Mouse (Mus musculus): Measurements from ENCODE around the gene Hpgd.
"Not testable (repeated sequence)": the region's sequence is repeated elsewhere in the genome, so short reads cannot be mapped to it uniquely, and the experiment has no call there.

Gene Hpgd

GRCm38 (mm10) chr8:56294373-56294877, at the start of gene Hpgd:
TSS of gene Hpgd (plus strand) at chr8:56294585.
- DNase-seq (ENCODE audit: low read depth in 2 of 2, low spot score in 2 of 2): no peak

DNA sequence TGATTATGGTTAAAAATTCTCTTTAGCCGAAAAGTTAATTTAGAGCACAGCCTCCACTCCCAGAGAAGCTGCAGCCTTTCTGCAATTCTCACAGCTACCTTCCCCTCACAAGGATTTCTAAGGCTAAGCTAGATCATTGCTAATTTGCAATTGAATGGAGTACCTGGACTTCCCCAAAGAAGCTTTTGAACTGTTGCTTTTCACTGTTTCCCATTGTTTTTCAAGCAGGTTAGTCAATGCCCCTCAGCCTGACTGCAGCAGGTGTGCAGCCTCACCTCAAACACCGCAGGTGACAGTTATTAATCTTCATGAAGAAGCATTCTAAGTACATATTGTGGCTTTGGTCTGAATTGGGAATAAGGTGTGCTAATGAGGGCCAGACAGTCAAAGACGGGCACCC, 42.7 kb upstream of the Hpgd start:
- not testable (repeated sequence) for DNase-seq (ENCODE audit: low read depth in 2 of 2, low spot score in 2 of 2)

GRCm38 (mm10) chr8:56252314-56252713, 42.1 kb upstream of the Hpgd start:
- DNase-seq (ENCODE audit: low read depth in 2 of 2, low spot score in 2 of 2): no peak

- no peak for DNase-seq (ENCODE audit: low read depth in 2 of 2, low spot score in 2 of 2)
Measured at GRCm38 (mm10) chr8:56261190-56261589, 33.2 kb upstream of the Hpgd start.

GRCm38 (mm10) chr8:56269687-56270663, 24.4 kb upstream of the Hpgd start:
- DNase-seq (ENCODE audit: low read depth in 2 of 2, low spot score in 2 of 2): no peak

- no peak for DNase-seq (ENCODE audit: low read depth in 2 of 2, low spot score in 2 of 2)
Measured at GRCm38 (mm10) chr8:56272934-56273333, 21.5 kb upstream of the Hpgd start.

GRCm38 (mm10) chr8:56275316-56275715, 19.1 kb upstream of the Hpgd start:
- no peak for DNase-seq (ENCODE audit: low read depth in 2 of 2, low spot score in 2 of 2)

GRCm38 (mm10) chr8:56277810-56278528, 16.4 kb upstream of the Hpgd start:
- no peak for DNase-seq (ENCODE audit: low read depth in 2 of 2, low spot score in 2 of 2)

- no peak for DNase-seq (ENCODE audit: low read depth in 2 of 2, low spot score in 2 of 2)
Measured at GRCm38 (mm10) chr8:56278545-56279063, 15.8 kb upstream of the Hpgd start.

- DNase-seq (ENCODE audit: low read depth in 2 of 2, low spot score in 2 of 2): no peak
Measured at GRCm38 (mm10) chr8:56283936-56284335, 10.4 kb upstream of the Hpgd start.

GRCm38 (mm10) chr8:56284957-56285356, 9.4 kb upstream of the Hpgd start:
- no peak for DNase-seq (ENCODE audit: low read depth in 2 of 2, low spot score in 2 of 2)

- DNase-seq (ENCODE audit: low read depth in 2 of 2, low spot score in 2 of 2): no peak
Measured at GRCm38 (mm10) chr8:56286717-56287116, 7.7 kb upstream of the Hpgd start.

GRCm38 (mm10) chr8:56287370-56288072, 6.9 kb upstream of the Hpgd start:
- no peak for DNase-seq (ENCODE audit: low read depth in 2 of 2, low spot score in 2 of 2)

DNA sequence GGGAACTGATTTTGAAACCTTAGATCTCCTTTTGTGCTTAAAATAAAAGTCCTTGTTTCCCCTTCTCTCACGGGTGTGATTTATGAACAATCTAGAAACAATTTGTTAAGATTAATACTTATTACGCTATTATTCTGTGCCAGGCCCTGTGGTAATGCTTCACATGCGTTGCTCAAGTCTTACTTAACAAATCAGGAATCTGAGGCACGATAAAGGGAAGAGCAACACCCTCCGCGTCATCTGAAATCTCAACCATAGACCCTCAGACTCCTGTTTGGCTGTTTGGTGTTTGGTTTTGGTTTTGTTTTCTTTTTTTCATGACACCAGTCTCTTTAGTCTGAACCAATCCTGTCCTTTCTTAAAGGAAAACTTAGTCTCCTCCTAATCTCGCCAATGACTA, 2.1 kb upstream of the Hpgd start:
- DNase-seq (ENCODE audit: low read depth in 2 of 2, low spot score in 2 of 2): no peak

- DNase-seq (ENCODE audit: low read depth in 2 of 2, low spot score in 2 of 2): no peak
Measured at GRCm38 (mm10) chr8:56293480-56293879, 905 bp upstream of the Hpgd start.

DNA sequence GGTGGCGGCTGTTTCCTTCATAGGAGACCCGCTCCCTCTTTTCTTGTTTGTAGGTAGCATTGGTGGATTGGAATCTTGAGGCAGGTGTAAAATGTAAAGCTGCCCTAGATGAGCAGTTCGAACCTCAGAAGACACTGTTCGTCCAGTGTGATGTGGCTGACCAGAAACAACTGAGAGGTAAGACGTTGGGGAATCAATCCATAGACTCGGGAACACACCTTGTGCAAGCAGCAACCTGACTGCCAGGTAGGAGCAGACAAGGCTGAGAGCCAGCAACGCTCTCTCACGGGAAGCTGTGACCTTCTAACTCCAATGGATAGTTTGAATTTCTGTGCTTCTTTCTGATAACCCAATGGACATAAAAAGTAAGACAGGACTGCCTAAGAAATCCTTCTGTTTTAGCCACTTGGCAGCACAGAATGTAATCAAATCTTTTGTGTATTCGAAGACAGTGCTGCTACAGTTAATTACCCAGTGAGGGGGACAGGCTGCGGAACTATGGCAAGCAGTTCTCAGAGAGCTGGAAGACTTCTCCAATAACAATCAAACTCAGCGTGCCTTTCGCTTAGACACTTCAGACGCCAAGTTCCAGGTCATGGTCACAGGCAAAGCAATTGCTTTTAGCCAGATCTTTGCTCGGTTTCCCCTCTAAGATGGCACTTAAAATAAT, 636 bp downstream of the Hpgd start:
- no peak for DNase-seq (ENCODE audit: low read depth in 2 of 2, low spot score in 2 of 2)

DNA sequence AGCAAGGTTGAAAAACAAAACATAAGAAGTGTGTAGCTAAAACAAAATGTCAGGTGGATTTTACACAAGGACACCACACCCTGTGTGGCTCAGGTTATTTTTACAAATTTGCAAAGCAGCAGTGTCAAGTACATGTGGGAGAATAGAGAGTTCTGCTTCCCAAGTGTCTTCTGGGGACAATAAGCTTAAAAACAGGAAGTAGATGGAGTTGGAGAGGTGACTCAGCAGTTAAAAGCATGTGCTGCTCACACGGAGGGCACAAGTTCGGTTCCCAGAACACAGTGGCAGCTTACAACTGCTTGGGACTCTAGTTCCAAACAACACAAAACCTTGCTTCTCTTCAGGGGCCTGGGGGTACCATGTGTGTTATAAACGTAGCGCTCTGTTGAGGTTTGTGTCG, 5.0 kb downstream of the Hpgd start:
- no peak for DNase-seq (ENCODE audit: low read depth in 2 of 2, low spot score in 2 of 2)

- not testable (repeated sequence) for DNase-seq (ENCODE audit: low read depth in 2 of 2, low spot score in 2 of 2)
Measured at GRCm38 (mm10) chr8:56301303-56301702, 6.9 kb downstream of the Hpgd start.

DNA sequence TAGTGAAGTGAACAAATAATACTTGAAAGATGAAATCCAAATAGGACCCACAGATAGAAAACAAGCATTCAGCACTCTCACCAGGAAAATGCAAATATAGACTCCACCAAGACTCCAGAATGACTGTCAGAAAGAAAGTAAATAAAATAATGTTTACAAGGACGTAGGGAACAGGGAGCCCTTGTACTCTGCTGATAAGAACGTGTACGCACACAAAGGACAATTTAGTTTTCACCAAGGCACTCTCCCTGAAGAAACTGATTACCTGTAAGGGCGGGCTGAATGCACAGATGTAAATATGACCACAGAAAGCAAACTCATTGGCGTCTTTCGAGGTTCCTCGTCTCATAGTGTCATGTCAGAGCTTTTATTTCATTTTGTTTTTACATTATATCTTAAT, 10.2 kb downstream of the Hpgd start:
- DNase-seq (ENCODE audit: low read depth in 2 of 2, low spot score in 2 of 2): no peak

DNA sequence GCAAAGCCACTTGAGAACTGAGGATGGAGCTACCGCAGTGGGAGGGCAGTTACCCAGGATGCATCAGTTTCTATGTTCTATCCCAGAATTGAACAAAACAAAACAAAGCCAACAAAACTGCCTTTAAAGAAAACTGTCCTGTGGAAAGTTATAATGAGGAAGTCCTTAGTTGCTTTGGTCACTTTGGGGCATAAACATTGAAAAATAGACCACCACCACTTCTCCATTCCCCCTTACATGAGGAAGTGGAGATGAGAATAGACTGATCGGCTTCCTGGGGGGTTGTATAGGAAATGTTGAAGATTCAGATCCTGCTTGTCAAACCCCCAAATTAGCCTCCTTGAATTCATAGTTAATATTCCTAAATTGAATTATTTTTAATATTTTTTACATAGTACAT, 19.2 kb downstream of the Hpgd start:
- no peak for DNase-seq (ENCODE audit: low read depth in 2 of 2, low spot score in 2 of 2)

GRCm38 (mm10) chr8:56315189-56315588, 20.8 kb downstream of the Hpgd start:
- no peak for DNase-seq (ENCODE audit: low read depth in 2 of 2, low spot score in 2 of 2)

All from CD8-positive naive resting alpha-beta T cell, adult 2 months (primary cell).